Mouse (Mus musculus) bone marrow, adult 2 months (tissue): ENCODE results near the gene Gpc3.

ENCODE experiments used
- CTCF ChIP-seq: fragments of 200-500 bp; IDR thresholded peaks from 2 replicates; pipeline ENCODE4 v1.5.1; 2011; ENCODE audit warnings: low read length, control low read depth; ENCODE audit not compliant: control insufficient read depth, insufficient read depth
- POLR2A ChIP-seq: fragments of 200-500 bp; IDR thresholded peaks from 2 replicates; pipeline ENCODE4 v1.6.1; 2011; ENCODE audit warnings: low read depth, mild to moderate bottlenecking, control low read depth, low read length, borderline replicate concordance; ENCODE audit not compliant: control insufficient read depth

- TF ChIP-seq CTCF (peak; percentile 8; the same call in 1 of the 2 replicates), POLR2A (no peak)
Measured at GRCm38 (mm10) chrX:52603143-52603542, 10.6 kb downstream of the Gpc3 start.
